Comparison of ENCODE assay signal across 15 mouse cellular contexts in genomic region chr7:82234010-82234897, GRCm38 (mm10).
A peak's percentile ranks its signal among the peaks of the same experiment; 100 is the strongest.
DNase-seq lines count a peak whose midpoint lies in the region; ATAC-seq lines count a peak whose summit lies in the region.
"Had no signal": no experiment of that assay in that cellular context is flagged by ENCODE, and none has a peak within 500 bp of the region (broad histone marks: within the 10 kb centered on the region; RNA-seq: fewer than 3 reads in every experiment).

No protein-coding gene starts in this region.

- H3K27ac ChIP-seq in hindbrain, embryonic 12.5 days, result no peak overlapping the region
- H3K27ac ChIP-seq in hindbrain, embryonic 14.5 days, result no peak overlapping the region
- H3K27ac ChIP-seq in neural tube, embryonic 12.5 days, result no peak overlapping the region
- H3K27ac ChIP-seq in neural tube, embryonic 15.5 days (replicated peaks), result no peak overlapping the region
- no peak overlapping the region for H3K27ac ChIP-seq in forebrain, embryonic 15.5 days (replicated peaks)
- H3K27ac ChIP-seq: embryonic facial prominence, embryonic 12.5 days; layer of hippocampus, adult 2 months; neural tube, embryonic 13.5 days had no signal

- no peak overlapping the region for H3K9ac ChIP-seq in hindbrain, embryonic 12.5 days
- H3K9ac ChIP-seq in hindbrain, embryonic 14.5 days, result no peak overlapping the region
- H3K9ac ChIP-seq in neural tube, embryonic 12.5 days, result no peak overlapping the region
- no peak overlapping the region for H3K9ac ChIP-seq in neural tube, embryonic 15.5 days (replicated peaks)
- H3K9ac ChIP-seq in forebrain, embryonic 15.5 days (replicated peaks), result no peak overlapping the region
- H3K9ac ChIP-seq: embryonic facial prominence, embryonic 12.5 days; forebrain, postnatal 0 days; liver, postnatal 0 days; neural tube, embryonic 13.5 days had no signal

- WGBS in hindbrain, embryonic 12.5 days, result 41% methylated on average over 11 of the region's 11 CpGs
- 50% methylated on average over 11 of the region's 11 CpGs for WGBS in hindbrain, embryonic 14.5 days
- WGBS in neural tube, embryonic 12.5 days, result 46% methylated on average over 11 of the region's 11 CpGs
- 45% methylated on average over 11 of the region's 11 CpGs for WGBS in neural tube, embryonic 15.5 days
- 60% methylated on average over 11 of the region's 11 CpGs for WGBS in forebrain, embryonic 15.5 days

- no peaks in the 10 kb centered on the region for H3K9me3 ChIP-seq in hindbrain, embryonic 12.5 days (replicated peaks)
- no peaks in the 10 kb centered on the region for H3K9me3 ChIP-seq in hindbrain, embryonic 14.5 days (ENCODE audit: control insufficient read depth, low read length)
- no peaks in the 10 kb centered on the region for H3K9me3 ChIP-seq in neural tube, embryonic 12.5 days
- H3K9me3 ChIP-seq in neural tube, embryonic 15.5 days (replicated peaks), result no peaks in the 10 kb centered on the region
- H3K9me3 ChIP-seq in forebrain, embryonic 15.5 days, result no peaks in the 10 kb centered on the region
- H3K9me3 ChIP-seq: embryonic facial prominence, embryonic 12.5 days; neural tube, embryonic 13.5 days had no signal

- 0 out of 2 replicates have a peak, but pooled peaks have one; percentile 19 for ATAC-seq in hindbrain, embryonic 12.5 days (ENCODE audit: low FRiP score)
- ATAC-seq in hindbrain, embryonic 14.5 days (ENCODE audit: low FRiP score), result no peak
- ATAC-seq in neural tube, embryonic 12.5 days (ENCODE audit: low FRiP score, low read depth), result 0 out of 2 replicates have a peak, but pooled peaks have one; percentile 7
- ATAC-seq in neural tube, embryonic 15.5 days (ENCODE audit: low FRiP score), result no peak
- peak; percentile 59; the same call in 1 of the 2 replicates for ATAC-seq in megakaryocyte, adult 5-6 weeks (ENCODE audit: poor library complexity, severe bottlenecking)
- ATAC-seq in forebrain, embryonic 15.5 days (replicated peaks), result no peak
- ATAC-seq: forebrain, postnatal 0 days; liver, postnatal 0 days had no signal

- no peak for DNase-seq in hindbrain, embryonic 14.5 days (ENCODE audit: low spot score)
- no peak for DNase-seq in embryo, embryonic 11 days
- DNase-seq in adrenal gland, postnatal 4 days (ENCODE audit: low spot score in 2 of 2), result no peak
- DNase-seq: cerebellum, adult 2 months; forebrain, postnatal 0 days; gastrocnemius, postnatal 25 days; liver, postnatal 0 days had no signal

- no peaks in the 10 kb centered on the region for H3K36me3 ChIP-seq in hindbrain, embryonic 12.5 days
- H3K36me3 ChIP-seq in hindbrain, embryonic 14.5 days (replicated peaks; ENCODE audit: control insufficient read depth, insufficient read depth), result no peaks in the 10 kb centered on the region
- no peaks in the 10 kb centered on the region for H3K36me3 ChIP-seq in neural tube, embryonic 12.5 days
- no peaks in the 10 kb centered on the region for H3K36me3 ChIP-seq in neural tube, embryonic 15.5 days
- H3K36me3 ChIP-seq in forebrain, embryonic 15.5 days, result no peaks in the 10 kb centered on the region
- H3K36me3 ChIP-seq: embryonic facial prominence, embryonic 12.5 days; neural tube, embryonic 13.5 days had no signal

- no peak overlapping the region for H3K4me2 ChIP-seq in hindbrain, embryonic 12.5 days (replicated peaks)
- H3K4me2 ChIP-seq in hindbrain, embryonic 14.5 days (replicated peaks), result no peak overlapping the region
- H3K4me2 ChIP-seq in neural tube, embryonic 12.5 days (replicated peaks), result no peak overlapping the region
- no peak overlapping the region for H3K4me2 ChIP-seq in neural tube, embryonic 15.5 days
- no peak overlapping the region for H3K4me2 ChIP-seq in forebrain, embryonic 15.5 days (replicated peaks)
- H3K4me2 ChIP-seq: embryonic facial prominence, embryonic 12.5 days; neural tube, embryonic 13.5 days had no signal

- no peaks in the 10 kb centered on the region for H3K27me3 ChIP-seq in hindbrain, embryonic 12.5 days
- H3K27me3 ChIP-seq in hindbrain, embryonic 14.5 days (ENCODE audit: control insufficient read depth, insufficient read depth, low read length), result no peaks in the 10 kb centered on the region
- no peaks in the 10 kb centered on the region for H3K27me3 ChIP-seq in neural tube, embryonic 12.5 days (replicated peaks)
- H3K27me3 ChIP-seq in neural tube, embryonic 15.5 days (replicated peaks), result no peaks in the 10 kb centered on the region
- H3K27me3 ChIP-seq in forebrain, embryonic 15.5 days, result no peaks in the 10 kb centered on the region
- H3K27me3 ChIP-seq: embryonic facial prominence, embryonic 12.5 days; neural tube, embryonic 13.5 days had no signal

- peaks cover 24% of the 10 kb centered on the region for H3K4me1 ChIP-seq in hindbrain, embryonic 12.5 days
- no peaks in the 10 kb centered on the region for H3K4me1 ChIP-seq in hindbrain, embryonic 14.5 days (replicated peaks; ENCODE audit: control insufficient read depth, insufficient read depth, low read length)
- H3K4me1 ChIP-seq in neural tube, embryonic 12.5 days, result peaks cover 8% of the 10 kb centered on the region
- peaks cover 16% of the 10 kb centered on the region for H3K4me1 ChIP-seq in neural tube, embryonic 15.5 days
- peaks cover 4% of the 10 kb centered on the region; the same call in 1 of the 2 replicates for H3K4me1 ChIP-seq in forebrain, embryonic 15.5 days

- no peak overlapping the region for H3K4me3 ChIP-seq in hindbrain, embryonic 12.5 days
- H3K4me3 ChIP-seq in hindbrain, embryonic 14.5 days (replicated peaks; ENCODE audit: low read length), result no peak overlapping the region
- H3K4me3 ChIP-seq in neural tube, embryonic 12.5 days, result no peak overlapping the region
- H3K4me3 ChIP-seq in neural tube, embryonic 15.5 days (replicated peaks), result no peak overlapping the region
- no peak overlapping the region for H3K4me3 ChIP-seq in forebrain, embryonic 15.5 days
- H3K4me3 ChIP-seq: embryonic facial prominence, embryonic 12.5 days; layer of hippocampus, adult 2 months; neural tube, embryonic 13.5 days had no signal

Comparison
In these comparisons a context has a peak if more than half of its experiments do, and no peak if none do; other contexts are left out.
1. ATAC-seq: peak in hindbrain, embryonic 12.5 days (single experiment), neural tube, embryonic 12.5 days (single experiment) and megakaryocyte, adult 5-6 weeks (single experiment); none in hindbrain, embryonic 14.5 days (single experiment), neural tube, embryonic 15.5 days (single experiment) and forebrain, embryonic 15.5 days (single experiment).